Mouse (Mus musculus): ENCODE measurements at regions not wholly inside any gene's neighbourhood (a gene's known extent, or its start where the extent isn't known, plus 50 kb on each side); places are given as distances from the start of the nearest gene placed in this dataset.

- TF ChIP-seq CTCF (IDR thresholded peaks at IDR 0.05; ENCODE audit: borderline replicate concordance, insufficient read depth, low read depth, low read length) (no peak), POLR2A (IDR thresholded peaks at IDR 0.05; ENCODE audit: borderline replicate concordance, insufficient read depth, low read length) (no peak)
Measured at GRCm38 (mm10) chr15:50304085-50304484, 3580.6 kb upstream of the Gm7489 start.

Data from cerebellum, adult 2 months (tissue).